Mouse (Mus musculus) liver, adult 2 months (tissue): ENCODE measurements around the gene Neurog1. TPM values are rescaled to one million over a fixed set of nuclear protein-coding genes. Genes with fewer than 3 reads are reported as not detected.

Experiments used
- DNase-seq: peaks from one replicate; pipeline ENCODE4 v3.0.0-alpha.2; 2011; ENCODE audit warnings: low read depth, low spot score; ENCODE audit errors: extremely low read depth
- H3K27ac ChIP-seq: fragments of 200-500 bp; replicated peaks from 2 replicates; pipeline ENCODE4 v1.5.1; 2012; ENCODE audit warnings: low read depth, mild to moderate bottlenecking, control low read depth, inconsistent platforms, low read length; ENCODE audit not compliant: insufficient read depth
- H3K27me3 ChIP-seq: fragments of 200-500 bp; 2 replicates; pipeline ENCODE4 v1.6.1; 2012; ENCODE audit warnings: mild to moderate bottlenecking, moderate library complexity, low read length, inconsistent platforms; ENCODE audit not compliant: control insufficient read depth, insufficient read depth
- H3K36me3 ChIP-seq: fragments of 200-500 bp; 2 replicates; pipeline ENCODE4 v1.6.1; 2012; ENCODE audit warnings: low read length, inconsistent platforms; ENCODE audit not compliant: control insufficient read depth, insufficient read depth
- H3K4me1 ChIP-seq: fragments of 200-500 bp; 2 replicates; pipeline ENCODE4 v1.6.1; 2011; ENCODE audit warnings: low read length; ENCODE audit not compliant: control insufficient read depth, insufficient read depth
- H3K4me3 ChIP-seq: fragments of 200-500 bp; 2 replicates; pipeline ENCODE4 v1.5.1; 2011; ENCODE audit warnings: low read depth, mild to moderate bottlenecking, control low read depth, low read length, moderate library complexity; ENCODE audit not compliant: insufficient read depth
- H3K79me2 ChIP-seq: fragments of 200-500 bp; 2 replicates; pipeline ENCODE4 v1.6.1; 2012; ENCODE audit warnings: inconsistent platforms, mild to moderate bottlenecking, low read length, moderate library complexity; ENCODE audit not compliant: control insufficient read depth, insufficient read depth
- H3K9ac ChIP-seq: fragments of 200-500 bp; 2 replicates; pipeline ENCODE4 v1.6.1; 2012; ENCODE audit warnings: low read depth, mild to moderate bottlenecking, control low read depth, inconsistent platforms, low read length
- CTCF ChIP-seq: fragments of 200-500 bp; IDR thresholded peaks from 2 replicates; pipeline ENCODE4 v1.5.1; 2011; ENCODE audit warnings: low read depth, low read length, control low read depth
- POLR2A ChIP-seq: fragments of 200-500 bp; IDR thresholded peaks from 2 replicates; pipeline ENCODE4 v1.6.1; 2011; ENCODE audit warnings: low read length, control low read depth; ENCODE audit not compliant: insufficient read depth; ENCODE audit errors: extremely low read depth
- WGBS: fragments of 180-500 bp; shearing (Covaris S2); methylation state at CpG from one replicate; pipeline ENCODE4 v1.1.7; 2018; 5-methylcytosine and 5-hydroxymethylcytosine counted together
- polyA plus RNA-seq: library from polyadenylated mRNA; depleted of rRNA; stranded (reverse); fragments of >200 nt; gene quantifications from 2 replicates; pipeline ENCODE4 v1.2.3, GENCODE M21; 2012
- total RNA-seq: library from RNA; depleted of rRNA; stranded (reverse); fragments of >200 nt; gene quantifications from 2 replicates; pipeline ENCODE4 v1.2.3, GENCODE M21; 2014

Neurog1 gene
- total and polyA plus RNA-seq, 2 experiments: not detected

GRCm38 (mm10) chr13:56221995-56222848, 29.7 kb downstream of the Neurog1 start:
- 4% methylated on average over 50 of the region's 50 CpGs for WGBS
- Histone ChIP-seq H3K4me1 (no peaks in the 10 kb centered on the region), H3K9ac (no peak overlapping the region), H3K27me3 (peaks cover 15% of the 10 kb centered on the region; the same call in 1 of the 2 replicates), H3K79me2 (no peaks in the 10 kb centered on the region), H3K36me3 (no peaks in the 10 kb centered on the region), H3K4me3 (no peak overlapping the region), H3K27ac (no peak overlapping the region)
- DNase-seq: no peak
- no peak for TF ChIP-seq POLR2A
- TF ChIP-seq CTCF: no peak

GRCm38 (mm10) chr13:56221129-56221910, 30.6 kb downstream of the Neurog1 start:
- Histone ChIP-seq H3K27me3 (peaks cover 15% of the 10 kb centered on the region; the same call in 1 of the 2 replicates), H3K36me3 (no peaks in the 10 kb centered on the region), H3K4me1 (no peaks in the 10 kb centered on the region), H3K4me3 (no peak overlapping the region; the same call in 1 of the 2 replicates), H3K79me2 (no peaks in the 10 kb centered on the region), H3K27ac (no peak overlapping the region), H3K9ac (no peak overlapping the region)
- no peak for TF ChIP-seq POLR2A
- no peak for TF ChIP-seq CTCF
- DNase-seq: no peak
- 3% methylated on average over 46 of the region's 46 CpGs for WGBS

GRCm38 (mm10) chr13:56219254-56219653, 32.7 kb downstream of the Neurog1 start:
- no peak overlapping the region for H3K9ac ChIP-seq

GRCm38 (mm10) chr13:56216090-56216489, 35.9 kb downstream of the Neurog1 start:
- Histone ChIP-seq H3K4me3 (no peak overlapping the region), H3K27ac (no peak overlapping the region), H3K27me3 (peaks cover 2% of the 10 kb centered on the region; the same call in 1 of the 2 replicates), H3K36me3 (no peaks in the 10 kb centered on the region), H3K79me2 (no peaks in the 10 kb centered on the region), H3K4me1 (no peaks in the 10 kb centered on the region), H3K9ac (no peak overlapping the region)
- TF ChIP-seq CTCF (no peak), POLR2A (no peak)
- DNase-seq: no peak
- 42% methylated on average over 4 of the region's 4 CpGs for WGBS

More at GRCm38 (mm10) chr13:56219254-56219653, 32.7 kb downstream of the Neurog1 start:
- Histone ChIP-seq H3K4me1 (no peaks in the 10 kb centered on the region), H3K4me3 (no peak overlapping the region), H3K27me3 (peaks cover 15% of the 10 kb centered on the region; the same call in 1 of the 2 replicates), H3K79me2 (no peaks in the 10 kb centered on the region), H3K27ac (no peak overlapping the region), H3K36me3 (no peaks in the 10 kb centered on the region)
- TF ChIP-seq POLR2A (no peak), CTCF (no peak)
- 63% methylated on average over 9 of the region's 9 CpGs for WGBS
- no peak for DNase-seq

GRCm38 (mm10) chr13:56214633-56215032, 37.3 kb downstream of the Neurog1 start:
- H3K36me3 ChIP-seq: no peaks in the 10 kb centered on the region
- WGBS: 59% methylated on average over 5 of the region's 5 CpGs
- H3K27ac ChIP-seq: no peak overlapping the region
- no peaks in the 10 kb centered on the region for H3K79me2 ChIP-seq
- no peak overlapping the region for H3K9ac ChIP-seq
- DNase-seq: no peak
- H3K27me3 ChIP-seq: no peaks in the 10 kb centered on the region
- TF ChIP-seq POLR2A: no peak
- TF ChIP-seq CTCF: no peak
- no peak overlapping the region for H3K4me3 ChIP-seq
- no peaks in the 10 kb centered on the region for H3K4me1 ChIP-seq

- Histone ChIP-seq H3K4me3 (no peak overlapping the region), H3K79me2 (no peaks in the 10 kb centered on the region), H3K36me3 (no peaks in the 10 kb centered on the region), H3K9ac (no peak overlapping the region), H3K27me3 (peaks cover 7% of the 10 kb centered on the region), H3K27ac (no peak overlapping the region), H3K4me1 (no peaks in the 10 kb centered on the region)
- DNase-seq: no peak
- 41% methylated on average over 8 of the region's 8 CpGs for WGBS
- TF ChIP-seq POLR2A (no peak), CTCF (no peak)
Measured at GRCm38 (mm10) chr13:56209067-56209411, 42.9 kb downstream of the Neurog1 start.
